Mouse (Mus musculus): ENCODE measurements around the gene Gm3317.
"Not testable (repeated sequence)": the region's sequence is repeated elsewhere in the genome, so short reads cannot be mapped to it uniquely, and the experiment has no call there.

Gene Gm3317

GRCm38 (mm10) chr14:5164235-5164634 lies at the start of gene Gm3317:
Gene Gm3317 (plus strand): TSS chr14:5164535.
- DNase-seq = not testable (repeated sequence)

- DNase-seq = not testable (repeated sequence)
Observed at GRCm38 (mm10) chr14:5131219-5131618, 33.1 kb upstream of the Gm3317 start, which contains the start of gene Gm8279. Gene Gm8279 (plus strand): TSS chr14:5131519.

- DNase-seq = not testable (repeated sequence)
Observed at GRCm38 (mm10) chr14:5185493-5185892, 21.2 kb downstream of the Gm3317 start, which contains the start of gene Gm8271. Gene Gm8271 (plus strand): TSS chr14:5185793.

All from cerebellum, adult 8-10 months (tissue).